Mouse (Mus musculus) G1E (cell line): ENCODE data around the gene Gba.

ENCODE experiments used
- CTCF ChIP-seq: IDR thresholded peaks from 2 replicates; pipeline ENCODE4 v1.5.1; 2012; ENCODE audit warnings: low read depth, low read length, inconsistent platforms, mixed read lengths
- GATA2 ChIP-seq: IDR thresholded peaks from 2 replicates; pipeline ENCODE4 v1.6.1; 2012; ENCODE audit warnings: low read depth, low read length, inconsistent platforms, borderline replicate concordance
- TAL1 ChIP-seq: conservative IDR thresholded peaks from 2 replicates; pipeline ENCODE4 v1.6.1; 2012; ENCODE audit warnings: low read depth, low read length, inconsistent platforms, mixed read lengths

GRCm38 (mm10) chr3:89178107-89178385, 24.7 kb upstream of the Gba start:
- TF ChIP-seq CTCF: no peak
- TF ChIP-seq TAL1: no peak
- no peak for TF ChIP-seq GATA2
